Mouse (Mus musculus) liver, adult 2 months (tissue): ENCODE results near the gene Ankrd31. TPM values are rescaled to one million over a fixed set of nuclear protein-coding genes. Genes with fewer than 3 reads are reported as not detected.
"Not testable (repeated sequence)": the region's sequence is repeated elsewhere in the genome, so short reads cannot be mapped to it uniquely, and the experiment has no call there.

Source experiments
- DNase-seq: peaks from one replicate; pipeline ENCODE4 v3.0.0-alpha.2; 2011; ENCODE audit warnings: low read depth, low spot score; ENCODE audit errors: extremely low read depth
- H3K27ac ChIP-seq: fragments of 200-500 bp; replicated peaks from 2 replicates; pipeline ENCODE4 v1.5.1; 2012; ENCODE audit warnings: low read depth, mild to moderate bottlenecking, control low read depth, inconsistent platforms, low read length; ENCODE audit not compliant: insufficient read depth
- H3K27me3 ChIP-seq: fragments of 200-500 bp; 2 replicates; pipeline ENCODE4 v1.6.1; 2012; ENCODE audit warnings: mild to moderate bottlenecking, moderate library complexity, low read length, inconsistent platforms; ENCODE audit not compliant: control insufficient read depth, insufficient read depth
- H3K36me3 ChIP-seq: fragments of 200-500 bp; 2 replicates; pipeline ENCODE4 v1.6.1; 2012; ENCODE audit warnings: low read length, inconsistent platforms; ENCODE audit not compliant: control insufficient read depth, insufficient read depth
- H3K4me1 ChIP-seq: fragments of 200-500 bp; 2 replicates; pipeline ENCODE4 v1.6.1; 2011; ENCODE audit warnings: low read length; ENCODE audit not compliant: control insufficient read depth, insufficient read depth
- H3K4me3 ChIP-seq: fragments of 200-500 bp; 2 replicates; pipeline ENCODE4 v1.5.1; 2011; ENCODE audit warnings: low read depth, mild to moderate bottlenecking, control low read depth, low read length, moderate library complexity; ENCODE audit not compliant: insufficient read depth
- H3K79me2 ChIP-seq: fragments of 200-500 bp; 2 replicates; pipeline ENCODE4 v1.6.1; 2012; ENCODE audit warnings: inconsistent platforms, mild to moderate bottlenecking, low read length, moderate library complexity; ENCODE audit not compliant: control insufficient read depth, insufficient read depth
- H3K9ac ChIP-seq: fragments of 200-500 bp; 2 replicates; pipeline ENCODE4 v1.6.1; 2012; ENCODE audit warnings: low read depth, mild to moderate bottlenecking, control low read depth, inconsistent platforms, low read length
- CTCF ChIP-seq: fragments of 200-500 bp; IDR thresholded peaks from 2 replicates; pipeline ENCODE4 v1.5.1; 2011; ENCODE audit warnings: low read depth, low read length, control low read depth
- POLR2A ChIP-seq: fragments of 200-500 bp; IDR thresholded peaks from 2 replicates; pipeline ENCODE4 v1.6.1; 2011; ENCODE audit warnings: low read length, control low read depth; ENCODE audit not compliant: insufficient read depth; ENCODE audit errors: extremely low read depth
- WGBS: fragments of 180-500 bp; shearing (Covaris S2); methylation state at CpG from one replicate; pipeline ENCODE4 v1.1.7; 2018; 5-methylcytosine and 5-hydroxymethylcytosine counted together
- polyA plus RNA-seq: library from polyadenylated mRNA; depleted of rRNA; stranded (reverse); fragments of >200 nt; gene quantifications from 2 replicates; pipeline ENCODE4 v1.2.3, GENCODE M21; 2012
- total RNA-seq: library from RNA; depleted of rRNA; stranded (reverse); fragments of >200 nt; gene quantifications from 2 replicates; pipeline ENCODE4 v1.2.3, GENCODE M21; 2014

Gene Ankrd31
- total and polyA plus RNA-seq, 2 experiments = not detected

DNA sequence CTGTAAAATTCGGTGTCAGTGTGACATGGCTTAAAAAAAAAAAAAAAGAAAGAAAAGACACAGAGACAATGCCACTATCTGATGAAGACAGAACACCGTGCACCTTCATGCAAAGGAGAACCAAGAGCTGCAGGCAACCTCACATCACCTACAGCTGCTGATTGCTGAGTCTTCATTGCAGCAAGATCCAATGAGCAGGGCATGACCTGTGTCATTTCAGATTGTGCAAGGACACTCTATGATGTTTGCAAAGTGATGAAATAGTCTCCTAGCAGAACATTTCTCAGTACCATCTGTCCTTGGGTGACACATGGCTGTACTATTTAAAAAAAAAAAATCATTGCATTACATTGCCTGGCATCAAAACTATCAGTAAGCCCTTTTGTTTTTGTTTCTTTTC lies 5.2 kb upstream of the Ankrd31 start:
- TF ChIP-seq POLR2A (no peak), CTCF (no peak)
- no peak overlapping the region for H3K9ac ChIP-seq
- H3K4me3 ChIP-seq = no peak overlapping the region
- H3K4me1 ChIP-seq = peaks cover 13% of the 10 kb centered on the region
- peak; percentile 100 for DNase-seq
- H3K27me3 ChIP-seq = no peaks in the 10 kb centered on the region
- H3K36me3 ChIP-seq = no peaks in the 10 kb centered on the region
- 21% methylated on average over 2 of the region's 2 CpGs for WGBS
- no peaks in the 10 kb centered on the region for H3K79me2 ChIP-seq
- H3K27ac ChIP-seq = no peak overlapping the region

DNA sequence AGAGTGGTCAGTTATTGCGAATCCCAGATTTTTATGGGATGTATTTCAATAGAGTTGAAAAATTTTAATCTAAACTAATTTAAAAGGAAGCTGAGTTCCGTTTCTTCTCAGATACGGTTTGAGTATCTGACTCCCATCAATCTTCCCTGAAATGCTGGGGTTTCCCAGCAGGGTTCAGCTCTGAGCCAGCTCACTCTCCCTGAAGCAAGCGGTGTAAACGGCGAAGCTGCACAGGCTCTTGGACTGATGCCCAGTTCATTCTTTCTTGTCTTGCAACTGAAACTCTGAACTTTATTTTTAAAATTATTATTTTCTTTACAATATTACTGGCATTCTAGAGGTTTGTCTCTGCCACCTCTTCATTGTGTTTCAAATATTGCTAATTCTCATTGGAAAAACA lies 2.0 kb upstream of the Ankrd31 start:
- 21% methylated on average over 6 of the region's 6 CpGs for WGBS
- H3K4me1 ChIP-seq = peaks cover 8% of the 10 kb centered on the region; the same call in 1 of the 2 replicates
- no peaks in the 10 kb centered on the region for H3K36me3 ChIP-seq
- H3K79me2 ChIP-seq = no peaks in the 10 kb centered on the region
- peak; percentile 49 for DNase-seq
- TF ChIP-seq CTCF (peak; percentile 14; the same call in 1 of the 2 replicates), POLR2A (no peak)
- no peak overlapping the region for H3K27ac ChIP-seq
- no peaks in the 10 kb centered on the region for H3K27me3 ChIP-seq
- H3K4me3 ChIP-seq = no peak overlapping the region
- no peak overlapping the region for H3K9ac ChIP-seq

DNA sequence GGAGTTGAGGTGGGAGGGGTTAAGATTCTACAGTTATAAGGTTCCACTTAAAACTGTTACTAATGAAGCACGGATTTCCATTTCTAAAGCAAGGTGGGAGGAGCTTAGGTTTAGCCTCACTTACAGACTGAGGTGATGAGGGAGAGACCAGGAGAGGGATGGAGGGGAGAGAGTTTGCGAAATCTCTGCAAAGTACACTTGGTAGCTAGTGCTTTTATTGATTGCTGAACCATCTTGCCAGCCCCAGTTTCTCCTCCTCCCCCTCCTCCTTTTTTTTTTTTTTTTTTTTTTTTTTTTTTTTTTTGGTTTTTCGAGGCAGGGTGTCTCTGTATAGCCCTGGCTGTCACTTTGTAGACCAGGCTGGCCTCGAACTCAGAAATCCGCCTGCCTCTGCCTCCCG lies 1.8 kb downstream of the Ankrd31 start:
- 48% methylated on average over 6 of the region's 6 CpGs for WGBS
- TF ChIP-seq CTCF (no peak), POLR2A (no peak)
- peak; percentile 97 for DNase-seq
- Histone ChIP-seq H3K27ac (no peak overlapping the region), H3K27me3 (no peaks in the 10 kb centered on the region), H3K9ac (no peak overlapping the region), H3K4me1 (peaks cover 3% of the 10 kb centered on the region; the same call in 1 of the 2 replicates), H3K4me3 (no peak overlapping the region), H3K36me3 (no peaks in the 10 kb centered on the region), H3K79me2 (no peaks in the 10 kb centered on the region)

DNA sequence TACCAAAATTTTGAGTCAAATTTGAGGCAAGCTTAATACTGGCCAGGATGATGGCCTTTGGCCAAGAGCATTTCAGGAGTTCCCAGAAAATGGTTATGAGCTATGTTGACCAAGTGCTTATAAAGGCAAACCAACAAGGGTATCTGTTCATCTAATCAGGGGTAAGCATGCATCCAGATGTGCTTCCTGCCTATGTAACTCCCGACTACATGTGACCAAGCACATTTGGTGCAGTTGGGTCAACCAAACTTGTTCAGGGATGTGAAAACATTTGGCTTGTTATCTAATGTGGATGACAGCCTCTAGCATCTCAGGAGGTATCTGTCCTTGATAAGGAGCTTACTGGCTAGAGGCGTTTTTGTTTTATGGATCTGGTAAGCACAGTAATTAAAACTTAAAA lies 12.8 kb downstream of the Ankrd31 start:
- no peak for DNase-seq
- Histone ChIP-seq H3K36me3 (no peaks in the 10 kb centered on the region), H3K79me2 (no peaks in the 10 kb centered on the region), H3K4me3 (no peak overlapping the region), H3K9ac (no peak overlapping the region), H3K4me1 (no peaks in the 10 kb centered on the region), H3K27ac (no peak overlapping the region), H3K27me3 (no peaks in the 10 kb centered on the region)
- WGBS = 77% methylated on average over 2 of the region's 2 CpGs
- TF ChIP-seq CTCF (no peak), POLR2A (no peak)

DNA sequence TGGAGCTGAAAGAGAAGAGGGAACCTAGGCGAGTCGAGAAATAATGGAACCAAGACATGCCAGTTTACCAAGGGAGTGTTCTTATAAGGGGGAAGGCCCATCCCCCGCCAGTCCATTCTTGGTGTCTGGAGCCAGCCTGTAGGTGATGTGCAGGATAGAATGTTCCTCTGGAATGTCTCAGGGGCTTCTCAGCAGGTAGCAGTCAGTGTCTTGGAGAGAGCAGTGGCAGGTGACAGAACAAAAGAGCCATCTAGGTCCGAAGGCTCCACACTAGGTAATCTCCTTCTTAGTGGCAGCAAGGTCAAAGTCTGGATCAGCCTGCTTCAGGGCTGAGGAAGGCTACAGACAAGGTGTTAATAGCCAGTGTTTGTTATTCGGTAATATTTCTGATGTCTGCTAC lies 38.0 kb downstream of the Ankrd31 start:
- H3K9ac ChIP-seq, H3K4me3 ChIP-seq, H3K27ac ChIP-seq, H3K36me3 ChIP-seq, H3K4me1 ChIP-seq, H3K27me3 ChIP-seq, H3K79me2 ChIP-seq, DNase-seq: not testable (repeated sequence)
- 96% methylated on average over 5 of the region's 5 CpGs for WGBS

DNA sequence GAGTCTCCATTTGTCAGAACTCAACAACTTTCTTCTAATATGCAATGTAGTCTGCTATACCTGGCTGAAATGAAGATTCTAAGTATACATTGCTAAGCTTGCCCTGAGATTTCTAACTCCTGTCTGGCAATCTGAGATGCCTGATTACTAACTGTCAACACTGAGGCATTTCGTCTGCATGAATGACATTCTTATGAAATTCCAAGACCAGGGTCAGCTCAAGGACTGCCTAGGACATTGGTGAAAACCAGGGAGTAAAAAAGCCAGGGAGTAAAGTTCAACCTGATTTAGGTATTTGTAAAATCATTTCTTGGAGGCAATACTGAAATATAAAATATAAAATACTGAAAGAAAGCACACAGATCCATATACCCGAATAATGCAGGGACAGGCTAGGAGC lies 45.4 kb downstream of the Ankrd31 start:
- no peak overlapping the region for H3K27ac ChIP-seq
- no peaks in the 10 kb centered on the region for H3K27me3 ChIP-seq

More for the DNA sequence above, 45.4 kb downstream of the Ankrd31 start:
- no peaks in the 10 kb centered on the region for H3K79me2 ChIP-seq
- peaks cover 8% of the 10 kb centered on the region for H3K4me1 ChIP-seq
- no peak overlapping the region for H3K9ac ChIP-seq
- no peak for TF ChIP-seq CTCF
- TF ChIP-seq POLR2A = no peak
- 55% methylated on average over 2 of the region's 2 CpGs for WGBS
- H3K4me3 ChIP-seq = no peak overlapping the region
- peak; percentile 58 for DNase-seq
- no peaks in the 10 kb centered on the region for H3K36me3 ChIP-seq
